Mouse (Mus musculus): Measurements from ENCODE around the gene Arhgap19.

The Arhgap19 gene

DNA sequence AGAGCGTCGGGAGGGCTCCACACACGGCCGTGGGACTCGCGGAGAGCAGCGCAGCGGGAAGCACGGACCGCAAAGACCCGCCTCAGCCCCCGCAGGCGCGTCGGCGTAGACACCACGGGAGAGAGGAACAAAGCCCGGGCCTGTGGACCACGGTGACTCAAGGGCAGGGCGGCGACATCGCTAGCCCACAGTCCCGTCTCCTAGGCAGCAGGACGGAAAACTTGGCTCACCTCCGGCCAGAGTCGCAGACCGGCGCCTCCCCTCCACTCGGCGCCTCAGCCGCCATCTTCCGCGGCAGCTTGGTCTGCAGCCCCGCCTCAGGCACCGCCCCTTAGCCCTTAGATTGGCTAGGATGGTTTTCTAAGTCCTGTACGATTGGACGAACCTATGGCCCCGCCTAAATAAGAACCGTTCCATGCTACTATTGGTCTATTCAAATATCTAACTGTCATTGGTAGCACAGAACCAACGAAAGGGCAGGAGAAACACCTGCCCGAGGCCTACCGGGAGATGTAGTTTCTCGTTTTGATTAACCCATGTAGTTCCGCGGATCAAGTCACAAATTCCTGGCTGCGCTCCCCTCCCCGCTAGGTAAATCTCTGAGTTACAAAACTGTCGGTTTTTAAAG lies at the start of gene Arhgap19:
Gene Arhgap19, minus strand, starts transcription at position 306 of the 628 bp plus-strand sequence.
- peak; percentile 98 for DNase-seq

DNA sequence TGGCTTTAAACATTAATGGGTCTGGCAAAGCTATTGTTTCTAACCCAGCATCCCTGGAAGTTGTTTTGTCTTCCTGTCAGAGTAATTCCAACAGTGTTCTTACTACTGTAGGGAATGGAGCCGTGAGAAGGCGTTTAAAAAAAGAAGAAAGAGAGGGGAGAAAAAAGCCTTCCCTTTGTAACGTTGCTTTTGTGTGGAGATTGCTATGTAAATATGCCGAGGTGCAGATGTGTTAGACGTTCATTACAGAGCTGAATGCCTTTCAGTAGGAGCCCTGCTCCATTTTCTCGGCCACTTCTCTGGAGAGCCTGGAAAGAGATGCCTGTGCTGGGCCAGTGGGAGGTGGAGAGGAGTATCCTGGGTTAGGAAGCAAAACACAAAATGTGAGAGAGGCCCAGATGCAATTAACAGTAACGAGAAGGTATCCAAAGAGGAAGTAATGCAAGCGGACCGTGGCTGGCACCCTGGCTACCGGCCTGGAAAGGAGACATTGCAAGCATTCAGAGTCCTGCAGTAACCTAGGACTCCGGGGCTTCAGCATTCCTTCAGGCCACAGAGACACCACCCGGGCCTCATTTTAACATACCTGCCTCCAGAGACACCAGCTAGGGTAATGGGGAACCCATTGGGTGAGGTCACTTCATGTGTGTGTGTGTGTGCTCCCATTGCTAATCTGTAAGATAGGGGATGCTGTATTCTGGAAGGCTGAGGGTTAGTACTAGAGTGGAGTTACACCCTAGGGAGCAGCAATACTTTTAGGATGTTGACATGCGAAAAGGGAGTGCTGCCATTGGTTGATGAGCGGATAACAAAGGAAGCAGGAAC lies 49.1 kb upstream of the Arhgap19 start:
- peak; percentile 19 for DNase-seq

DNA sequence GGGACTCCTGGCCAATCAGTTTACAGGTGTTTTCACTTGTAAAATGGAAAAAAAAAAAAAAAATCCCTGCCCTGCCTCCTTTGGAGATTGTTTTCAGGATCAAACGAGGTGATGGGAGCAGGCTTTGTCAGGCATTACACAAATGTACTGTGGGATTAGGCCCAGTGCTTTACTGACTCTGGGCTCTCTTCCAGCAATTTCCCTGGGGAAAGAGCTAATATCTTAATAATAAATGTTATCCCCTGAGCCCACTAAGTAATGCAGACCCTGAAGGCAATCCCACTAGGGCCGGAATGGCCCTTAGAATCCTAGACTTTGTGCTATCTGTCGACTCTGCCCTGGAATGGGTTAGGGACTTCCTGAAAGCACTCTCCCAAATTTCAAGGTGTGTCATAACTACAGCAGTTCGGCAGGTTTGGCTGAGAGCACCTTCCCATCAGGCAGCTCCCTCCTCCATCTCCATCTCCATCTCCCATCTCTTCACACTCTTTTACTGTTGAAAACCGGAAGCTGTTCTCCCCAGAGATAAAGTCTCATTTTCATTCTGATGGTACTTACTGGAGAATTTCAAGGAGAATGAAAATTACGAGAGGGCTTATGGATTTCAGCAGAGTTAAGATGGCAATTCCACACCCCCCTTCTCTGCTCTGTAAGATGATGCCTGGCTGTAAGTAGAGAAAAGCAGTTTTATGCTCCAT lies 48.3 kb upstream of the Arhgap19 start:
- no peak for DNase-seq

DNA sequence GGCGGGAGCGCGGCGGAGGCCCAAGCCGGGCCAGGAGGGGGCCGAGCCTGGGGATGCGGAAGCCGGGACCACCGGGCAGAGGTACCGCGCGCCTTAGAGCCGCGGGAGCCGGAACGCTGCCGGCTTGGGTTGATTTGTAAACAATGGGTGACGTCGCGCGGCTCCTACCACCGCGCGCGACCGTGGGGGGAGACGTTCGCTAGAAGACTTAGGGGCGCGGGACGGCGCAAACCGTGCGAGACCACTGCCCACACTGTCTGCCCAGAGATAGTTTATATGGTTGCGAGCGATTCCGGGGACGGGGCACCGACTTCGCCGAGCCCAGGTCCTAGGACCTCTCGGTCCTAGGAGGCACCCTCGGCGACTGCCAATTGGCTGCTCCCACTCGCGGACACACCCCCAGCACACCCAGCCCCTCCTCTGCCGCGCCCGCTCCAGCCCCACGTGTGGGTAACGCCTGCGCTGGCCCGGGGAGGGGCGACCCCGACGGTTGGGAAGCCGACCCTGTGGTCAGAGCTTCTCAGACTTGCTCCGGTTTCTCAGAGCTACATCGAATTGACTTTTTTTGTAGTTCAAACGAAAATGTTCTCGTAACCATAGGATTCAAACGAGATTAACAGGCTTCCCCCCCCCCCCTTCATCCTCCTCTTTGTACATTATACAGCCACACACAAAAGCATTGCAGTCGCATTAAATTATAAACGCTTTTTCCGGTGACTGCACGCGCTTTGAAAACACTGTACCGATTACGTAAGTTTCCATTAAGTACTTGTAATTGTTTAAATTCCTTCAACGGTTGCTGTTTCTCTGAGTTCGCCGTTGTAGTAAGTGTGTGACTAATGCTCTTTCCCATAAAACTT lies 46.4 kb upstream of the Arhgap19 start, which contains the start of gene Frat2:
Gene Frat2, minus strand, starts transcription at position 141 of the 860 bp plus-strand sequence.
- peak; percentile 92 for DNase-seq

DNA sequence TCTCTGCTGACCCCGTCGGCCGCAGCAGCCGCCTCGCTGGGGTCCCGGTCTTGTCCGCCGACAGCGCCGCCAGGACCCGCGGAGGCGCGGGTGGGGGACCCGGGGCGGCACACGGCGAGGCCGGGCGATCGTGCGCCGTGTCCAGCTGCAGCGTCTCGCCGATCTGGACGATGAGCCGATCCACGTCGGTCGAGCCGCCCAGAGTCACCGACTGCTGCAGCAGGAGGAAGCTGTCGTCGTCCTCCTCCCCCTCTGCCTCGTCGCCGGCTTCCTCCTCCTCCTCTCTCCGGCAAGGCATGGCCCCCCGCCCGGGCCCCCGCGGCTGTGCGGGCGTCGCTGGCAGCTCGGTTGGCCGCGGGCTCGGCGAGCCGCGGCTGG lies 45.8 kb upstream of the Arhgap19 start:
- peak; percentile 47 for DNase-seq

DNA sequence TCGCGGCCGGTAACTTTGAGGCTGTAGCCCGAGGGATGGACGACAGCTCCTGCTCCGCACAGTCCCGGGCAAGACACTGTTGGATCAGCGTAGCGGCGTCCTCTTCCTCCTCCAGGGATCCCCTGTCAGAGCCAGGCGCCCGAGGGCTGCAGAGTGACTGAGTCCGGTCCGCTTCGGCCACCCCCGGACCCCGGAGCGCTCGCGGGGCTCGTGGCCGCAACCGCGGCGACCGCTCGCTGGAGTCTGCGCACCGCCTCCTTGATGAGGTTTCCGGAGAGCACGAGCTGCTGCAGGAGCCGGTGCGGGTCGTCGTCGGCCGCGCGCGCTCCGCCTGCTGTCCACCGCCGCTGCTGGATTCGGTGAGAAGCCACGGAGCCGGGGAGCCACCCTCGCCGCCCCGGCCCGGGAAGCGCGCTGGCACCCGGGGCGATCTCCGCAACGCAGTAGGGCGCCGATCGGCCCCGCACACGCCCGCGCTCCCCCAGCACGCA lies 45.3 kb upstream of the Arhgap19 start:
- DNase-seq, result peak; percentile 33

DNA sequence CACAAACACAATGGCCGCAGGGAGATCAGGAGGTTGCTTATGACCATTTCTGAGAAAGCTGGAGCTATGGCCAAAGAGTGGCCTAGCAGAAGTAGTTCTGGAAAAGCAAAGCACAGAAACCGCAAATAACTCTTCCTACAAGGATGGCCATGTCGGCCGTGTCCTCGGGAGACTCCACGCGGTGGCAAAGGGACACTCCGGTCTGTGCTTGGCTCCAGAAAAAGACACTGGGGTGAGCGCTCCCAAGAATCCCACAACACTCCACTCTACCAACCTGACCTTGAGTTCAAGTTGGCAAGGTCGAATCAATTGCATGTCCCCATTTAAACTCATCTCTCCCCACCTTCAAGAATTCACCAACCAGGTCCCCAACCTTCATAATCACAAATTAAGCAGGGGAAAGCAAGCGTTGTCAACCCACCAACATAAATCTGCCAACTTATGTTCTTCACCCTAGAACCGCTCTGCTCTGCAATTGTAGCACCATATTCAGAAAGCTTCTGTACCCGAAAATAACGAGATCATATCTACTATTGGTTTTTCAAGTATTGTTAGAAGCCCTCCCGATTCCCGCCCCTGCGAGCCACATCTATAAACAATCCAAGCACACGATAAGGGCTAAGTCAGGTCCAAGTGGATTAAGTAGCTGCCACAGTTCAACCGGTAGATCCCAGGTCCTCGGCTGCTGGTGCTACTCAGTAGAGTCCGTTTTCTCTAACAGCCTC lies 44.7 kb upstream of the Arhgap19 start:
- no peak for DNase-seq

DNA sequence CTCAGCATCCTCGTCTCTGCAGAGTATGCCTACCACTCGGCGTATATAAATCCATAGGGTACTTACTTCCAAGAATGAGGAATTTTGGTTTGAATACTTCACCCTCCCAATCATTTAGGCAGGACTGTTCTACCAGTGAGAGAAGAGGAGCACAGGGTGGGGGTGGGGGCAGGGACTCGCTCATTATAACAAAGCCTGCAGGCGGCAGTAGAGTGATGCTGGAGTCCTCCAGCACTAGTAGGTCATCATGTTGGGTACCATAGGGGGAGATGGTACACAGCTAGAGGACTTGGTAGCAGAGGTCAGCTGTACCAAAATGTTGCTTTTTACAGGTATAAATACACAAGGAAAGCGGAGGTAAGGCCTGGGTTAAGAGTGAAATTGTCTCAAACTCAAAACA lies 42.5 kb upstream of the Arhgap19 start:
- no peak for DNase-seq

DNA sequence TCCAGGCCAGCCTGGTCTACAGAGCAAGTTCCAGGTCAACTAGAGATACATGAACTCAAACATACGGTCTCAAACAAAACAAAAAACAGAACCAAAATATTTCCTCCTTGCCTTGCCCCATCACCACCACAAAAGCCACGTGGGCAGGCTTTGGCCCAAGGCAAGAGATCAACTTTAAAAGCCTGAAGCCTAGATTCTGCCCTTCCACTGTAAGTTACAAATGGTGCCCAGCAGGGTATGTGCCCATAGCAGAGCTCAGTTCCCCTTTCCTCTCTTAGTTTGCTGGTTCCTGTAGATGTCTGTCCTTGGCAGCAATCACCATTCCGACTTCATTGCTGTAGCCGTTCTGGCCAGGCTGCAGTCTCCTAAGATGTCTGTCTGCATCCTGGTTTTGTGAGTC lies 40.9 kb upstream of the Arhgap19 start:
- DNase-seq, result peak; percentile 17

DNA sequence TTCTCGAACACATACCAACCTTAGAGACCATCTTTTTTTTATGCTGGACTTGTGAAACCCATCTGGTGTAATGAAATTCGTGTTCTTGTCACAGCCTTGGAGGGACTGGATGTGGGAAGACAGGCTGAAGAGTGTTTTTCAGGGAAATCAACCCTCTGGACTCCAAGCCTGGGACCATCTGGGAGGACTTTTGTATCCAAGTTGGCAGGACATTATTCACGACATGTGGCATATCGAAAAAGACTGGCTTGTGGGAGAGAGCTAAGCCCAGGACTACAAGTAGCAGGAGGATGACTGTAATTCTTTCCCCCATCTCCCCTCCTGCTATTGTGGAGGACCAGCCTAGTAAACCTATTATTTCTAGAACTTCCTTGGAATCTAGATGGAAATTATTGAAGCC lies 40.3 kb upstream of the Arhgap19 start:
- DNase-seq, result no peak

DNA sequence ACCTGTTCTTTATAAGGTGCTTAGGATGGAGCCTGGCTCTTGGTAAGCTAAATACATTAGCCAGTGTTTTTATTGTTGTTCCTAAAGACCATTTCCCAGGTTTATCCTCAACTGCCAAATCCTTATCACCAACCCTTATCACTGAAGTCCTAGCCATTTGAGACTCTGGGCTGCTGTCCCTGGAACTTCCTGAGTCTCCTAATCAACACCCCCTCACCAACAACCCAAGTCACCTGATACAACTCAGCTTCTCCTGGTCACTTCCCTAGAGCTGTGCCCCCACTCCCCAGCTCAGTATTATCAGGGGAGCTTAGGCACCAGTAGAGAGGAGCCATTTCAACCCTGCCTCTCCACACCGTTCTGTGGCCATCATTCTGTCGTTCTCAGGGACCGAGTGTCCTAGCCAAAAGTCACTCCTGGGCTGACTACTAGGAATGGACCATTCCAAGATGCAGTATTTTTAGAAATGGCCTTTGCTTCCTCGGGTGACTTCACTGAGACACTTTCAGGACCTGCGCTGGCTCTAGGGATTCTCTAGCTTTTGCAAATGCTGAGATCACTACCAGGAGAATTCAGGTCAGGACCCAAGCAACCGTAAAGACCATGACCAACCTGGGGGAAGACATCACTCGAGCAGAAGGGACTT lies 39.4 kb upstream of the Arhgap19 start:
- DNase-seq, result no peak

DNA sequence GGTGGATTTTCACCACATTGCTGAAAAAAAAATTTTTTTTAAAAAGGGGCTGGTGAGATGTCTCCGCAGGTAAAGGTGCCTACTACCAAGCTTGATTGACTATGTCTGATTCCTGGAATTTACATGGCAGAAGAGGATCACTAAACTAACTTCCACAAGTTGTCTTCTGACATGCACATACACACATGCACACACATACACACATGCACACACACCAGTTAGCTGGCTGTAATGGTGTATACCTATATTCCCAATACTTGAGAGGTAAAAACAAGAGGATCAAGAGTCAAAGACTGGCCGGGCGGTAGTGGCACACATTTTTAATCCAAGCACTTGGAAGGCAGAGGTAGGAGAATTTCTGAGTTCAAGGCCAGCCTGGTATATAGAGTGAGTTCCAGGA lies 37.8 kb upstream of the Arhgap19 start:
- no peak for DNase-seq

DNA sequence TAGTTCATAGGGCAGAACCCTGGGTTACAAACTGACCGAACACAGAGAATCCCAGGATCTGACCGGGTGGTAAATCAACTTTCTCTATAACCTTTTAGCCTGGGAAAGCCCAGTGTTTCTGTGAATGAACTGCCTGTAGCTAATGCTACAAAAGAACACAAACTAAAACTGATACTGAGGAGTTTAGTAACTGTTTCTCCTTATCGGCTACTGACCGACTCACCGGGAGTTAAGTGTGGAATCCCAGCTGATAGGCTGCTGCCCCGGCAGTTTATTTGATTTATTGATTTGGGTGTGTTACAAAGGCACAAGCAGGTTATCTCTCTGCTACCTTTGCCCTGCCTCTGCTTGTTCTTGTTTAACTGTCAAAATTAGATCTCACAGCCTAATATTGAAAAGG lies 37.0 kb upstream of the Arhgap19 start:
- no peak for DNase-seq

DNA sequence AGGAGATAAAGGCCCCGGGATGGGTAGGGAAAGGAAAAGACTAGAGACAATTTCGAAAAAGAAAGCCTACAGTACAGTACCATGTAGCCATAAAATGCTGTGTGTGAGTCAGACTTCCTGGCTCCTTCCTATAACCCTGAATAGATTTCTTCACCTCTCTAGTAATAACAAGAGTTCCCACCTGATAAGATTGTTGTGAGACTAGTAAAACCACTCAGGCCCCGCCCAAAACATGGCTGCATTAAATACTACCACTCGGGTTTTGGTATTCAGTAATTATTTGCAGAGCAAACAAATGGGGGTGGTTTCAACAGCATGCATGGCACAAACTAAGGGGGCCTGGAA lies 36.0 kb upstream of the Arhgap19 start:
- DNase-seq, result peak; percentile 82

DNA sequence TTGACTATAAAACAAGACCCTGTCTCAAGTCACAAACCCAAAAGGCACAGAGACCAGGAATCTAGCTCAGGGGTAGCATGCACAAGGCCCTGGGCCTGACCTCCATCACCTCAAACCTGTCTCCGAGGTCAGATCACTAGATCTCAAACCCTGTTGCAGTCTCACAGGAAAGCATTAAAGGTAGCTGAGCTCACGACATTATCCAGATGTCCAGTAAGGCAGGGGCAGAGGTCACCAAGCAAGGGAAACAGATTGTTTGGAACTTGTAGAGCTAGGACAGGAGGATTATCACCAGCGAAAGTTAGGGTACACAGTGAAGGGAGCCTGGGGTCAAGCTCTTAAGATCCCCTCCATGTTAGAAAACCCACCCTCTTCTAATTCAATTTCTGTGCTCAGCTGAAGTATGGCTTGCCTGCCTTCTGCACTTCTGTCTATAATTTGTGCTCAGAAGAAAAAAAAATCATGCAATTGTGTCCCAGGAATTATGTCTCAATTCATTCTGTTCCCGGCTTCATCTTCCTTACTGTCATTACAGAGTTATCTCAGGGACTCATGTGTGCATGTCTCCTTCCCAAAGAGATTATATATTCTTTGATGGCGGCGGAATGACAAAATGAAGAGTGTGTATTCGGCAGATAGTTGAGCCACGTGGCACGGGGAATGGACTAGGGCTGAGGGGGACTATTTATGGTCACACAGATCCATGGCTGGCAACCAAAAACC lies 35.5 kb upstream of the Arhgap19 start:
- DNase-seq, result no peak

DNA sequence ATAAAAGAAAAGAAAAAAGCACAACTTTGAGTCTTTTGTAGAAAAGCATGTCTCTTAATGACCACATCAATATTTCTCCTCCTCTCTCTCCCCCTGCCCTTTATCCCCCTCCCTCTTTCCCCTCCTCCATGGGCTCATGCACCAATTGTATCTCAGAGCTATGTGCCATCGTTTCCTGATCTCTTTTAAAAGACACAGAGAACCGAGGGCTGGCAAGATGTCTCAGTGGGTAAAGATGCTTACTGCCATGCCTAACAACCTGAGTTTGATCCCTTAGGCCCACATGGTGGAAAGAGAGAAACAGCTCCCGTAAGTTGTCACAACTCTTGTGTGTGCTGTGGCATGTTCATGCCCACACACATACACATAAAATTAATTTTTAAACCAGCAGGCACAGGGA lies 34.9 kb upstream of the Arhgap19 start:
- DNase-seq, result no peak

DNA sequence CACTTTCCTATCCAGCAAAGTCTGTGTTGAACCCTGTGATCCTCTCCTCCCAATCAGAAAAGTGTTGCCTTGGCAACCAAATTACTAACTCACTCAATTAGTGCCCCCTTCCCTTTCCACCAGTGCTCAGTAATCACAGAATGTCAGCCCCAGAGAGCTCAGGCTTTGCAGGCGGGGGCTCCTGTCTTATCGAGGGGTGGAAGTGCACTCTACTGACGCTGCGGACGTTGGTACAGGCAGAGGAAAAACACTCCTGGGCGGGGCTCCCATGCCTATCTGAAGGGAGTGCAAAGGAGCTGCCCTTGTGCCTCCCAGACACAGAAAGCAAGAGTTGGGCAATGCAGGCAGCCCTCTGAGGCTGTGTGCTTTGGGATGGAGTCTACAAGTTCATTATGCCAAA lies 34.0 kb upstream of the Arhgap19 start:
- peak; percentile 51 for DNase-seq

DNA sequence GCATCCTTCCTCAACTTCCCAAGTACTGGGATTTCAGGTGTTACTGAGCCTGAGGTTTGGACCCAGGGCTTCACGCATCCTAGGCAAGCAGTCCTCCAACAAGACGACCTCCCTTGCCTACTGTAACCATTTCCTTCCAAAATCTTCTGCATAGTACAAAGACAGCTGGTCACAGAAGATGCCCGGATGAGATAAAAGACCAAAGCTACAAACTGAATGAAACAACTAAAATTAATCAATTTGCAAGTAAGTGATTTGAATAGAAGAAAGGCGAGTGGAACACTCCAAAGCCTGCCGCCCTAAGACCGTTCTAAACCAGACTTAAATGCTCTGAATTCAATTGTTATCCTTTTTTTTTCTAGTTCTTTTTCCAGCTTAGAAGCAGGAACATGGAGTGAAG lies 33.6 kb upstream of the Arhgap19 start:
- no peak for DNase-seq

DNA sequence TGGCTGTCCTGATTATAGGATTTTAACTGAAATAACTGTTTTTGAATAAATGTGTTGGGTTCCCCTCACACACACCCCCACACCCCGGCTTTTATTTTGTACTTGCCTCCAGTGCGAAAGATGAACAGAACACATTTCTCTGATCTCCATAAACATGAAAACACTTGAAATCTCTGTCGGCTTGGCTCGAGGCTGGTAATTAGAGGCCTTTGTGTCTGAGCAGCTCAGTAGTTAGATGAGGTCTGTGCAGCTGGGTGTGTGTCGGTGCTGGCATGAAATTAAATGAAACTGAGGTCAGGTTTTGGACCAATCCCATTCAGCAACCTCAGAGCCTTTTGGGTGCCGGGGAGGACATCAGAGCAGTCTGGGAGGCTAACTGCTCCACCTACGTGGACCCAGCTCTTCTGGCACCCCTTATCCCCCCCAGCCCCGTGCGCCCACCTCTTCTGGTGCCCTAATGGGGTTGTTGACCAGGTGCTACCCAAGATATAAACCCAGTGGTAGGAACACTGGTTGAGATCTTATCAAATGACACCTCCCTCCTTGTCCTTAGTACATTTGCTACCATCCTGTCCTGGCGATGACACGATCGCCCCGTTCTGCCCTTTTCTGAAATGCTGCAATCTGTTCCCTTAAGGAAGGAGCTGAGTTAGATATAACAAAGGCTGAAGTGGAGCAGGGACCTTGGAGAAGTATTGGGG lies 30.8 kb upstream of the Arhgap19 start:
- no peak for DNase-seq

DNA sequence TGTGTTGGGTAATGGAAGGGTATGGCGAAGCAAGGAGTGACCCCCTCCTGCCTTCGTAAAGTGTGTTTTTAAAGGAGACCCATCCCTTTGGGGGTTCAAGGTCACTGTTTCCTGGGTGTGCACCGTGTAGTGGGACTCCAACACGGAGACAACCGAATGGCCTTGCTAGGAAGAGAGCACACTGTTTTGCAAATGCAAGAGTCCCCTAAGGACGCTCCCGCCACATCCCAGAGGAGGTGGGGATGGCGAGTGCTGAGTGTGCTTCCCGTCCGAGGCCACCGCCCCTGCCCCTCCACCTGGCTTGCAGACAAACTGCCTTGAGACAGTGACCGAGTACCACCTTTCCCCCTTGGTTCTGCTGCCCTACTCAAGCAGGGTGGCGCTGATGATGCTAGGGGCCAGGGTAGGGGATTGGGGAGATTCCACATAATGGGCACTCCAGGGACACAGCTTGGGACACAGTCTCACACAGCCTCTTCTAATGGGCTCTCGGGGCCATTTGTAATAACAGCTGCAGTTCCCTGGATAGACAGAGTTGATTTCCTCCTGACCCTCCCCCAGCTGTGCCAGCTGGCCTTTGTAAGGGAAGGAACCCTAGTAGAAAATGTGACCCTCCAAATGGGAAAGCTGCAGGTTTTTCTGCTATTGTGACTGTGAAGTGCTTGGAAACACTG lies 30.0 kb upstream of the Arhgap19 start:
- no peak for DNase-seq

Measured in lung, postnatal 36 days (tissue).